Mouse (Mus musculus) E14TG2a.4 (cell line): ENCODE results near the gene Sdk1.

Source experiments
- H3K27me3 ChIP-seq: 2 replicates; pipeline ENCODE4 v1.6.1; 2014; ENCODE audit warnings: low read length, control low read depth; ENCODE audit not compliant: insufficient read depth
- H3K36me3 ChIP-seq: 2 replicates; pipeline ENCODE4 v1.6.1; 2014; ENCODE audit warnings: low read length, control low read depth; ENCODE audit not compliant: insufficient read depth
- H3K4me1 ChIP-seq: replicated peaks from 2 replicates; pipeline ENCODE4 v1.6.1; 2014; ENCODE audit warnings: low read depth, low read length, control low read depth
- H3K4me3 ChIP-seq: replicated peaks from 2 replicates; pipeline ENCODE4 v1.5.1; 2014; ENCODE audit warnings: mild to moderate bottlenecking, low read length
- H3K9me3 ChIP-seq: 2 replicates; pipeline ENCODE4 v1.6.1; 2014; ENCODE audit warnings: low read length, control low read depth
- CTCF ChIP-seq: conservative IDR thresholded peaks from 2 replicates; pipeline ENCODE4 v1.5.1; 2014; ENCODE audit warnings: low read length
- NANOG ChIP-seq: IDR thresholded peaks from 2 replicates; pipeline ENCODE4 v1.6.1; 2014; ENCODE audit warnings: borderline replicate concordance, low read length, mixed read lengths
- POU5F1 ChIP-seq: IDR thresholded peaks from 2 replicates; pipeline ENCODE4 v1.6.1; 2014; ENCODE audit warnings: low read length, borderline replicate concordance

Sdk1 gene

DNA sequence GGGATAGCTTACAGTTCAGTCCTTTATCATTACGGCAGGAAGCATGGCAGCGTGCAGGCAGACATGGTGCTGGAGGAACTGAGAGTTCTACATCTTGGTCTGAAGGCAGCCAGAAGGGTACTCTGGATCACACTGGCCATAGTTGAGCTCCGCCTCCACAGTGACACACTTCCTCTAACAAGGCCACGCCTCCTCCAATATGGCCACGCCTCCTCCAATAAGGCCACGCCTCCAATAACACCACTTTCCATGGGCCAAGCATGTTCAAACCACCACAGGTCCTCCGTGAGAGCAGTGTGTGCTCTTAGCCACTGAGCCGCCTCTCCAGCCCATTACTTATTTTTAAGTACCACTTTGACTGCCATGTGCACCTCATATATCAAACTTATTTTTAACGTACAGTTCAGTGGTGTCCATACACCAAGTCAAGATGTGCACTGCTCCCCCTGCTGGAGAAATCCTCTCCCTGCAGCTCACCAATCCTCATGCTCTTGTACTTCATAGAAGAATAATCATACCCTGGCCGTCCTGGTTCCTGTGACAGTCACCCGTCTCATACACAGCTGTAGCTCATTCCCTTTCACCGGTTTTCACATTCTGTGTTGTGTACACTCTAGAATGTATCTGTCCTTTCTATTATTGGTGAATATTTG, 979.7 kb downstream of the Sdk1 start:
- TF ChIP-seq POU5F1 (no peak), CTCF (peak; percentile 44), NANOG (no peak)
- Histone ChIP-seq H3K36me3 (no peaks in the 10 kb centered on the region), H3K9me3 (peaks cover 13% of the 10 kb centered on the region), H3K4me3 (no peak overlapping the region), H3K4me1 (no peaks in the 10 kb centered on the region), H3K27me3 (peaks cover 6% of the 10 kb centered on the region; the same call in 1 of the 2 replicates)

DNA sequence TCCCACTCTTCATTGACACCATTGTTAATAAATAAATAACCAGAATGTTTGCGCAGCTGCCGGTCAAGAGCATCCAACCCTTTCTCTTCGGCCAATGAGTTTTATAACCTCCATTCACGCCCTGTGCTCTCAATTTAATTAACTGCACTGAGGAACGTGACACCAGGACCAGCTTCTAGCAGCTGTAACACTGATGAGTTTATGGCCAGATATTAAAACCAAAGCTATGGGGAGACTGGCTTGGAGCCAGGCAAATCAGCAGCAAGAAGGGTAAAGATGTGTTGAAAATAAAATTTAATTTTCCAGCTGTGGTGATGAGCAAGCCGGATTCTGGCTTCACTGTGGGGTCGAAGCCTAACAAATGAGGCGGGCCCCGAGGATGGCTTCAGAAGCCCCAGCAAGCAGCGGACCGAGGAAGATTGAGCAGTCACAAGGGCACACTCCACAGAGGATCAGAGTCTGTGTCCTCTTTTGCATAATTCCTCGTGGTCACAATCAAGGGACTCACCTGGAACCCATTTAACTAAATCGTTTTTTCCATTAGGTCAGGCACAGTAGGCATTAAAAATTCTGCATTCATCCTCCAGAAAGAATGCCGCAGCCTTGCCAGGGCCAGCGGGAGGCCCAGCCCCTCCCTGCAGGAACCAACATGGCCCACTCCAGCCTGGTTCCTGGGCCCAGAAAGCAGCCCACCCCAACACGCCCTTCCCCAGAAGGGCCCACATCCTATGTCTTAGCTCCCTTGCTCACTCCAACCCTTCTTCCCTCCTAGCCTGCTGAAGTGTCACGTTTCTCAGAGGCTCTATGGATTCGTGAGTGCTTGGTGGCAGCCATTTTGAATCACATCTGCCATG, 987.9 kb downstream of the Sdk1 start:
- Histone ChIP-seq H3K4me3 (no peak overlapping the region), H3K9me3 (peaks cover 17% of the 10 kb centered on the region), H3K27me3 (no peaks in the 10 kb centered on the region), H3K4me1 (no peaks in the 10 kb centered on the region), H3K36me3 (no peaks in the 10 kb centered on the region)
- no peak for TF ChIP-seq NANOG
- no peak for TF ChIP-seq POU5F1
- no peak for TF ChIP-seq CTCF

DNA sequence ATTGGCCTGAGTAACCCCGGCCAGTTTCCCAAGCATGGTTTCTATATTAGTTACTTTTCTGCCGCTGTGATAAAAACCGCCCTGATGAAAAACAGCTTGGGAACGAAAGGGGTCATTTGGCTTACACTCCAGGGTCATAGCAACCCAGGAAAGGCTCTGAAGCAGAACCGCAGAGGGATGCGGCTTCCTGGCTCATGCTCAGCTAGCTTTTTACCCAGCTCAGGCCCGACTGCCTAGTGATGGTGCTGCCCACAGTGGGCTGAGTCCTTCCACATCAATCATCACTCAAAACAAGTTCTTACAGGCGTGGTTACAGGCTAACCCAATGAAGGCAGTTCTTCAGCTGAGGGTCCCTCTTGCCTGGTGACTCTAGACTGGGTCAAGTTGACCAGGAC, 988.5 kb downstream of the Sdk1 start:
- Histone ChIP-seq H3K36me3 (no peaks in the 10 kb centered on the region), H3K4me1 (no peaks in the 10 kb centered on the region), H3K9me3 (peaks cover 17% of the 10 kb centered on the region), H3K4me3 (no peak overlapping the region), H3K27me3 (no peaks in the 10 kb centered on the region)
- no peak for TF ChIP-seq POU5F1
- no peak for TF ChIP-seq NANOG
- no peak for TF ChIP-seq CTCF

DNA sequence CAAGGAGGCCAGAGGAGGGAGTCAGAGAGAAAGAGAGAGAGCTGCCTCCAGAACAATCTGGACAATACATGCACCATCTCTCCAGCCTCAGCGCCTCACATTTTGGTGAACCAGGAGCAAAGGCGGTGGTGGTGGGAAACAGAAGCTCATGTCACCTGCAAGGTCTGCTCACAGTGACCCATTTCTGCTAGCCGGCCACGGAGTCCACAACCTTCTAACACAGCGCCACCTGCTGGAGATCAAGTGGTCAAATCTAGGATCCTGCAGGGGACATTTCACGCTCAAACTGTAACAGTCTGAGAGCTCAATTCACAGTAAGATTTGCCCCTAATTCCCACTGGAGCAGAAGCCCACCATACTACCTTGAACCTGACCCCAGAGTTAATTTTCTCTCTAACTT, 999.0 kb downstream of the Sdk1 start:
- Histone ChIP-seq H3K9me3 (peaks cover 21% of the 10 kb centered on the region), H3K4me1 (no peaks in the 10 kb centered on the region), H3K4me3 (no peak overlapping the region), H3K36me3 (no peaks in the 10 kb centered on the region), H3K27me3 (no peaks in the 10 kb centered on the region)
- no peak for TF ChIP-seq NANOG
- TF ChIP-seq CTCF, result peak; percentile 33

DNA sequence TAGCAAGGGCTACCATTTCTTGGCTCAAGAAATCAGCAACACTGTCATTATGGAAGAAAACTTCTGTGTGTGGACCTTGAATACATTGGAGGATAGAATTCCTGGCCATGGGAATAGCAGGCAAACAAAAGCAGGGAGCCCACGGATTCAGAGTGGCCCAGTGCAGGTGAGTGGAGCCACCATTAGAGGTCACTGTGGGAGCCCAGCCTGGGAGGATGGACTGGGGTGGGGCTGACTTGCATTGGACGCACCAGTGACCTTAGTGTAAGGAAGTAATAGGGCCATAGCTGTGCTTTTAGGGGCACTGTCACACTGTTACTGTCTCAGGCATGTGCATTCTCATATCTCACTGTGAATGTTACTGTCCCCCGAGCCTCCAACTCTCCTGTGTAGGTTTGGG, 1001.3 kb downstream of the Sdk1 start:
- no peaks in the 10 kb centered on the region for H3K4me1 ChIP-seq
- TF ChIP-seq CTCF (peak; percentile 5; the same call in 1 of the 2 replicates), POU5F1 (no peak)
- H3K27me3 ChIP-seq, result no peaks in the 10 kb centered on the region

DNA sequence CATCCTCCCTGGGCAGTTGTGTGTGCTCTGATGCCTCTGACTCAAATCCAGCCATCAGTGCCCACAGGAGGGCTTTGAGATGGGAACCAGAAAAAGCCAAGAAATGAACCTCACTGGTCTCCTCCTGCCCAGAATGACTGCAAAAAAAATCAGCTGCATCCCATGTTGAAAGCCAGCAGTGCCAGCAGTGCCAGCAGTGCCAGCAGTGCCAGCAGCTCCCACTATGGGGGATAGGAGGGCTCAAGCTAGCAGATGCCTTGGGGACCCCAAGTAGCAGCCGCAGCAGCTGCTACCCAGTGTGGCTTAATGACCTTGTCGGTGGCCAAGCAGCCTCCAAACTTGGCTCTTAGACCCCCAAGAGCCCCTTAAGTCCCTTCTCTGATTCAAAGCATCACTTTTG, 1001.8 kb downstream of the Sdk1 start:
- H3K27me3 ChIP-seq, result no peaks in the 10 kb centered on the region
- no peaks in the 10 kb centered on the region for H3K4me1 ChIP-seq
- peaks cover 49% of the 10 kb centered on the region for H3K9me3 ChIP-seq
- TF ChIP-seq NANOG (no peak), CTCF (no peak), POU5F1 (no peak)
- no peak overlapping the region for H3K4me3 ChIP-seq
- H3K36me3 ChIP-seq, result no peaks in the 10 kb centered on the region

More for the DNA sequence above, 1001.3 kb downstream of the Sdk1 start:
- Histone ChIP-seq H3K4me3 (no peak overlapping the region), H3K36me3 (no peaks in the 10 kb centered on the region), H3K9me3 (peaks cover 44% of the 10 kb centered on the region)

DNA sequence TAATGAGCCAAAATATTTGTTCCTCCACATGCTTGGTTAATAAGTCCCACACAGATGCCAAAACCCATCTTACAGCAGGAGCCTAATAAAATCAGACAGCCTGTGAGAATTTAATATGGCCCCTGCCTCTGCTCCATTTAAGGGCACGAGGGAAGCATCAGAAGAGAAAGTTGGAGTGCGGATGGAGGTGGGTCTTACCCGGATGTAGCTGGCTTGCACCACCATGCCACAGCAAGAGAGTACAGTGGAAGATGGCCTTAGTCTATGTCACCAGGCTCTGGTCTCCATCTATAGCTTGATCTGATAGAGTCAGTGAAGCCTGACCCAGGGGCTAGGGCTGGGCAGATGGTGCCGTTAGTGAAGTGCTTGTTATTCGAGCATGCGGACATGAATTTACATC, 1014.9 kb downstream of the Sdk1 start:
- Histone ChIP-seq H3K36me3 (no peaks in the 10 kb centered on the region), H3K9me3 (peaks cover 9% of the 10 kb centered on the region), H3K4me3 (no peak overlapping the region), H3K27me3 (no peaks in the 10 kb centered on the region), H3K4me1 (no peaks in the 10 kb centered on the region)
- TF ChIP-seq NANOG (no peak), CTCF (no peak), POU5F1 (no peak)

DNA sequence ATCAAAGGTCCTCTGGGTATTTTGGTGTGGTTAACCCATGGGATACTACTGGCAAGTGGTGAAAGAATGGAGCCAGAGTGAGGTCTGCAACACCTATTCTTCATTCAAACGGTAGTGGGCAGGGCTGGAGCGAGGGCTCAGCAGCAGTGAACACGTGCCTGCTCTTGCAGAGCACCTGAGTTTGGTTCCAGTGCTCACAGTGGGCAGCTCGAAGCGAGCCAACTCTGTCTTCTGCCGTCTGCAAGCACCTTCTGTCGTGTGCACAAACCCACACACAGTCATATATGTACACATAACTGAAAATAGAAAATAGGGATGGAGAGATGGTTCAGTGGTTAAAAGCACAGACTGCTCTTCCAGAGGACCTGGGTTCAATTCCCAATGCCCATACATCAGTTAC, 1017.4 kb downstream of the Sdk1 start:
- Histone ChIP-seq H3K4me1 (no peaks in the 10 kb centered on the region), H3K36me3 (no peaks in the 10 kb centered on the region), H3K9me3 (no peaks in the 10 kb centered on the region), H3K4me3 (no peak overlapping the region), H3K27me3 (no peaks in the 10 kb centered on the region)
- TF ChIP-seq NANOG (no peak), POU5F1 (no peak), CTCF (no peak)

DNA sequence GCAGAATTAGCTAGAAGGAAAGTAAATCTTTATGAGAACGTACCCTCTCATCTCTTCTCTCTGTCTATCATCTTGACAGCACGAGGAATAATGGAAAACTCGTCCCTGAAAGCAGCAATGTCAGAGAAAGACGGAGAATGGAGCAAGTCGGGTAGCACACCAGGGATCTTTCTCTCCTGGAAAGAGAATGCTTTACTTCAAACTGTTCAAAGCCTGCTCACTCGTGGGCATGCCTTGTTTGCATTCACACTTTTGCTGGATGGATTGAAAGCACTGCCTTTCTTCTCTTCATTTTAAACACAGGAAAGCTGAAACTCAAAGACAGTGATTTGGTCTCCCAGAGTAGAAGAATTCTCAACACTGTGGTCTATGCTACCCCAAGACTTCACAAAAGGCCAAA, 1020.8 kb downstream of the Sdk1 start:
- Histone ChIP-seq H3K27me3 (no peaks in the 10 kb centered on the region), H3K9me3 (peaks cover 6% of the 10 kb centered on the region; the same call in 1 of the 2 replicates), H3K4me3 (no peak overlapping the region), H3K4me1 (no peaks in the 10 kb centered on the region), H3K36me3 (no peaks in the 10 kb centered on the region)
- TF ChIP-seq CTCF, result no peak
- TF ChIP-seq POU5F1, result no peak
- TF ChIP-seq NANOG, result no peak
